Mouse (Mus musculus): ENCODE results near the gene 5330417C22Rik.

DNA sequence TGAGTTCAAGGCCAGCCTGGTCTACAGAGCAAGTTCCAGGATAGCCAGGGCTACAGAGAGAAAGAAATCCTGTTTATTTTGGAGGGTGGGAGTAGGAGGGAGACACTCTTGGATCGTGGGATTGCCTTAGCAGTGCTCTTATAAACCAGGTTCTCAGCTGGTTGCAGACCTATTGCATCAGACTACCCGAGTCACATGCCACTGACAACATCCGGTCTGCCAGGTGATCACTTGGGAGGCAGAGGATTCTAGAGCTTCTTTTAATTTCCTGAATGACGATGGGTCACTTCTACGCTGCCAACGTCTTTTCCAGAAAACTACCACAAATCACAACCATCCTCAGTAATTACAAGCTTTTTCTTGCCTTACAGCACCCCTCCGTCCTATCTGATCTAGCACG, 92.3 kb downstream of the 5330417C22Rik start:
- no peak for TF ChIP-seq CTCF (IDR thresholded peaks at IDR 0.05; ENCODE audit: low read depth, low read length)
- no peak for TF ChIP-seq POLR2A (IDR thresholded peaks at IDR 0.05; ENCODE audit: extremely low read depth, insufficient read depth, low read length)
